Mouse (Mus musculus) kidney, postnatal 36 days (tissue): ENCODE data around the gene Parn.
A peak's percentile ranks its signal among the peaks of the same experiment; 100 is the strongest.

Experiments
- DNase-seq, 2 experiments: peaks; one replicate each; pipeline ENCODE4 v3.0.0; 2021 to 2022; ENCODE audit warnings: mixed read lengths in 2 of 2

The Parn gene

DNA sequence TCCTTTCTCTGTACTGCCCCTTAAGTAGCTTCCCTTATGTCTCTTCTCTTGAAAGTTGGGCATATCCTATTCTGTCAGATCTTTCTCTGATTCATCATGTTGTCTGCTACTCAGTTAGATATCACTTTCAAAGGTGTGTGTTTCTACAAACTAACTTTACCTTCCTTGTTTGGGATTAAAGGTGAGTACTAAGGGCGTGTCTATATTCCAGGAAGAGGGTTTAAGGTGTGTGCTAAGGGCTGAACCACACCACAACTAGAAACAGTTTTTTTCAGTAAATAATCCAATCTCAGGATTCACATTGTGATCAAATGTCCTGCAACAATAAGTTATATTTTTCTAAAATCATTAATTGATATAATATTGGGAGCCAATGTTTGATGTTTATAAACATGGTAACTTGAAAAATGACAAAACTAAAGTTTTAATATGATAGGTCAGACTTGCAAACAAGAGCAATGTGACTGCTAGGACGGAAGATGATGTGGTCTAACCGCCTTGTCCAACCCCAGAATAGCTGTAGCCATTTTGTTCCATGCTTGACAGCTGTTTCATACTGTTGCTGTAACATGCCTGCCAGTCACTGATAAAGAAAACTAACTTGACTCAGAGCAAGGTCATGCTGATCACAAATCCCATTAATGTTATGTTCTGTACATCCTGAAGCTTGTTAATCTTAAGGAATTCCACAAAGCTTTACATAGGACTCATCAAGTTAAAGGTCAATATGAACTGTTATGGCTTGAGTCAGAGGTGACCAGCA, 46.0 kb downstream of the Parn start:
- no peak for DNase-seq

DNA sequence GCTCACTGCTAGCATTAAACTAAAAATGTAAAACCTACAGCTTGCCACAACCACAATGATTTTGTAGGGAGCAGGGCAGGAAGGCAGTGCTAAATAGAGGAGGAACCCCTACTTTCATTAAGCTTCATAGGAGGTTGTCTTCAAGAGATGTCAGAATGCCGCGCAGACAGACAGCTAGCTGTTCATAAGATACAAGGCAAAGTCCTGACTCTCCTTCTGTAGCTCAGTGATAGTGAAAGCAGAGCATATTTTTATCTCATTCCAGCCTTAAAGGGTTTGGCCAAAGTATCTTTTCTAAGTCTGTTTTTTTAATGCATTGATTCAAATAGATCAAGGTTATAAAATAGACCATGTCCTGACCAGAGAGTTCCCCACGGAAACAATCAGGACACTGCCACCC, 47.8 kb downstream of the Parn start:
- DNase-seq: no peak

DNA sequence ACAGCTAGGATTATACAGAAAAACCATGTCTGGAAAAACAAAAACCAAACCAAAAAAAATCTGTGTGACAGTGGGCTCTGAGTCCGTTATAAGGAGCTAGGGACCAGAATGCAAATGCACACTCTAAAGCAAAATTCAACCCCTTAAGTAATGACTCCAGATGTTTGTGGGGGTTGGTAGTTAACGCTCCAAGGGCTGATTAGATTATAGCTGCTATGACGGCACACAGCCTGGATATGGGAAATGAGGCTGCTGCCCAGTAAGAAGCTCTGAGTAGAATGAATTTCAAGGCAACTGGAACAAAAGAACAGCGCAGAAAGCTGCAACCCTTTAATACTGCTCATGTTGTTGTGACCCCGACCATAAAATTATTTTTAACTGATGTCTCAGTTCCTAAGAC, 52.7 kb downstream of the Parn start:
- no peak for DNase-seq

DNA sequence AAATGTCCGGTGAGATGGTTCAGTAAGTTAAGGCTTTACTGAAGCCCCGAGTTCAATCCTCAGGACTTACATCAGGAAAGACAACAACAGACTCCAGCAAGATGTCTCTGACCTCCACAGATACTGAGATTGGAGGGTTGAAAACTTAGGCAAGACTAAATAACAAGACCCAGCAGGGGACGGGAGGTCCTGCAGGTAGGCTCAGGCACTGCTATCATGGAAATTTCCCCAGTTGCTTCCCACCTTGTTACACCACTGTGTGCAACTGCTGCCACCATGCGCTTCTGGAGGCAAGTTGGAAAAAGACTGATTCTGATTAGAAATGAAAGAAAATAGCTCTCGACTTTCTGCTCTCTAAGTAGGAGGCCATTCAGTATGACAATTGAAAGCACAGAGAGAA, 55.4 kb downstream of the Parn start:
- no peak for DNase-seq

DNA sequence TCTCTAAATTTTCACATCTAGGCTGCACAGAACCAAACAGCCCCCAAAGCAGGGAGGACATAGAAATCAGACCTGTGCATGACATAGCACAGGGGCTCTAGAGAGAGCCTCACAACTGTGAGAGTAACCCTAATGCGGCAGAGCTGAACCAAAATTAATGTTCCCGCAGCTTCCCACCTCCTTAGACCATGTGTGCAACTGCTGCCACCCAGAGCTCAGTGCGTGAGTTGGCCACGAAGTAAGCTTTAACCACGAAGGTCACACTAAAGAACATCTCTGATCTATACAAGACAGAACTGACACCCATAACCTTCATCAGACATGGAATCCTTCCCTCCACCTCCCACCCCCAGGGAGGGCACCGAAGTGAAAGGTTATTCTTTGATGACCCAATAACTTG, 55.9 kb downstream of the Parn start:
- peak in 1 of 2 experiments; percentile 8 for DNase-seq

DNA sequence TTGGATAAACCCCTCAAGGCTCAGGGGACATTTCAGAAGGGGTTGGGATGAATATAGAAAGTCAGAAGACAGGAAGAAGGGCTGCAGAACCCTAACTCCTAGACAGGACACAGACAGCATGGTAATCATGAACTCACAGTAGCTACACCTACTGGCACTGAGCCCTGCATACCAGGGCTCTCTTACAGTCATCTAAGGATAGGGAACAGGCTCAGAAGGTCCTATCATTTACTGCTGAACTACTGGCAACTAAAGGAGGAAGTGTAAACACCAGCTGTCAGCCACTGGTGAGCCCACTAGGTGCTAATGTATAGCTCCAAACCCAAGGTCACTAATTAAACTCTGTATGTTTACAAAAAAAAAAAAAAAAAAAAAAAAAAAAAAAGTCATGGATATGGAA, 56.6 kb downstream of the Parn start:
- DNase-seq: peak; percentile 50 to 63

DNA sequence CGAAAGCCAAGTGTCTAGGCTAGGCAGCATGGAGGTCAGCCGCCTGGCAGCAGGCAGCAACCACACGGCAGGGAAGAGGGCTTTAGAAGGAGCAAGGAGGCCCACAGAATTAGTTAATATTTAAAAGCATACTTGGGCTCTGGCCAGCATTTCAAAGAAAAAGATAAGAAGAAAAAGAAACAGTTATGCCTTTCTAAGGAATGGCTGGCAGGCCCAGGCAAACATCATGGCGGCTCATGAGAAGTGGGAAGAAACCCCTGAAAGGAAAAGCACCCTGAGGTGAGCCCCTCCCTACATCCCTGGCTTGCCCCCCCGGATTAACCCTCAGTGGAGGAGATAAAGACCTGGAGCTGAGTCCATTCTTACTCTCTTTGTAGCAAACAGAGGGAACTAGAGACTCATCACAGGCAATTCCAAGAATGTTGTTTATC, 57.0 kb downstream of the Parn start:
- DNase-seq: peak; percentile 41 to 66

DNA sequence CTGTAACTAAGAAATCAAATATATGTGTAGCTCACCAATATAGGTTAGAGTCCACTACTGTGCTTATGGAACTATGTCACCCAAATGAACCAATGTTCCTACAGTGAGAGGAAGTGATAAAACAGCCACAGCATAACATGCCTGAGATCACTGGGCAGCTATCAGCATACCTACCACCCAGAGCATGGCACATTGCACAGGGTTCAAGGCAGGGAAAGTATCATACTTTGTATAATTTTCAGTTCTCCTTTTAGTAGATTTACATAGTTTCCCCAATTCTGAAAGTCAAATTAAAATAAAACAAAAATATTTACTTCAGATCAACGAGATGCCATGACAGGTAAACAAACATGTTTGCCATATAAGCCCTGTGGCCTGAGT, 59.3 kb downstream of the Parn start:
- DNase-seq: no peak

DNA sequence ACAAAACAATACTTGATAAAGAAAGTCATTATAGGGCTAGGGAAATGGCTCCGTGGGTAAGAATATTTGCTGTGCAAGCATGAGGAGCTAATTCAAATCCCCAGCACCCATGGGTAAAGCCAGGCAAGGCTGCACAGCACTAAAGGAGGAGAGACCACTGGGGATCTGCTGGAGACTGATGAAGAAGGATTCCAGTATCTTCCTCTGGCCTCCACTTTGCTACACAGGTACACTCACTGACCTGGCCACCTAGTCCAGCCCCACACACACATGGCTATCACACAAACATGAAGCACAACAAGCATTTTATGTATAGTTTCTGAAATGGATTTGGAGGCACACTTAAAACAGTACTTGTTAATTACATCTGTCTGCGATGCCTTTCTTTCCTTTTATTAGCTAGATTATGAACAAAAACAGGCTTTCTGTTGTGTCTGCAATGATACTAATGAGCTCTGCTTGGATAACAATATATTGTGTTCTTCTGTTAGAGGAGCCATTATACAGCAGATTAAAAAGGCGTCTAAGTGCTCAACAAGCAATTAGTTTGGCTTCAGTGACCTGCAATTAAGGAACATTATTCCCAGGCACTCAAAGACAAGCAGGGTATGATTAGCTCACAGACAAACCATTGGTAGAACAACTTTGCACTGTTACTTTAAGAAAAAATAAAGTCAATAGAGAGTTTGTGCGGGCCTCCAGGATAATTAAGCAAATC, 59.8 kb downstream of the Parn start:
- no peak for DNase-seq

DNA sequence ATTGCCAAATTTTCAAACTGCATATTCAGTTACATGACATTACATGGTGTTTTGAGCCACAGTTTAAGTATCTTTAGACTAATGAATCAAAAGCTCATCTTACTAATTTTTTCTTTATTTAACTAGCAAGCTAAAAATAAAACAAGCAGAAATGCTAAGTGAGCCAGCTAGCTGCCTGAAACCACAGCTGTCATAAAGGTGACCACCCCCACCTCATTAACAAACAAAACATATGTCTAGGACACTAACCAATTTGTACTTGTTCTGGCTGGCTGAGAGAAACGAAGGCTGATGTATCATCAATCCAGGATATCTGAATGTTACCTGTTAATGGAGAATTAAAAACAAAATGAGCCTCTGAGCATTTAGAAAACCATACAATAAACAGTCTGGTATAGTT, 65.2 kb downstream of the Parn start:
- no peak for DNase-seq

DNA sequence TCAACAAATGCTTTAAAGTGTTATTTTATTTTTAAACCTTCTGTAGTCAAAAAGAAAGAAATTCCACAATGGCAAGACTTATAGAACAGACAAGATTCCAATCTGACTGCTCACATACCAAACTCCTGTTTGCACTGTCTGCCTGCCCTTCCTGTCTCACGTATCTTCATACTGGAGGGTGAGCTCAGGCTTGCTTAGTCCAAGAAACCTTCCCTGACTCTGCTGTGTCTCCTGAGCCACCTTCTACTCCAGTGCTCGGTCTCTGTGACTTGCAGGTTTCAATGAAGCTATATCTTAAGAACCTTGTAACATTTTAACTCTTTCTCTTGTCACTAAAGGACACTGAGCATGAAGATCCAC, 78.9 kb downstream of the Parn start:
- DNase-seq: no peak

DNA sequence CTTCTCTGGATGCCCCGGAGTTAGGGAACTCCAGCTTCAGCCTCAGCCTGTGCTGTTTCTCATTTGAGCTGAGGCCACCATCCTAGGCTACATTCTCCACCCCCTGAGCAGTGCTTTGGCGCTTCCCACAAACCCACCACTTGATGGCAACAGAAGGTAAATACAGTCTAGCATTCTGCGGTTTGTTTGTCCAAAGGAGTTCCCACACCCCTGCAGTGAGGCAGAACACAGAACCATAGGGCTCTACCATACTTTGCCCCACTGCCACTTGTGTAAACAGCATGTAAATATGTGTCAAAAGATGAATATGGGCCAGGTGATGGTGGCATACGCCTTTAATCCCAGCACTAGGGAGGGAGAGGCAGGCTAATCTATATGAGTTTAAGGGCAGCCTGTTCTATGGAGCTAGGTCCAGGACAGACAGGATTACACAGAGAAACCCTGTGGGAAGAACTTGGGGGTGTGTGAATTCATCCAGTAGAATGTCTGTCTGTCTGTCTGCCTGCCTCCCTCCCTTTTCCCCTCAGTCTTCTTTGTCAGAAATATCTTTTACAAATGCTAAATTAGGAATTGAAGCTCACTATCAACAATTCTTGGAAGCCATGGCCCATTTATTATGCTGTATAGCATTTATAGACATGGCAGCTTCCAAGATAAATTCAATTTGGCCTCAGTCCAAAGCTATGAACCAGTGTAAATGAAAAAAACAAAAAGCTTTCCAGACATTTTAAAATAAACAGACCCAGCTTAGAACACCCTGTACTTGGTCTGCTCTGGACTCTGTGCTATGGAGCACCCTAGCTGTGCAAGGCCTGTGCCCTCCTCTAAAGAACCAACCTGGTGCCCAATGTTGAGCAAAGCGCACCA, 79.6 kb downstream of the Parn start:
- no peak for DNase-seq

DNA sequence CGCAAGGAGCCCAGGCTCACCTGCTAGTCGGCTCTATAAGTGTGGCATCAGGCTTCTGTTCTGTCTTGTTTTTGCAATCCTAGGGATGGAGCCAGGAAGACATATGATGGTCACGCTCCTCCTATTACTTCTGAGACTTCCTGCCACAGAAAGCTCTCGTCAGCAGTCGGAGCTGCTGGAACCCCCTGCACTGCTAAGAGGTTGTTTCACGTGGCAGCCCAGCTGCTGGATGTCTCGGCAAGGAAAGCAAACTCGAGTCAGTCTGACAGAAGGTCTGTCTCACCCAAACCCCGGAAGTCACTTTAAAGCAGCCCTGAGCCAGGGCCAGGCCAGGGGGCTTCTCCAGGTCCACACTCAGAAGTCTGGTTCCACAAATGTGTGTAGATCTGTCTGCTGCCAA, 82.7 kb downstream of the Parn start:
- peak; percentile 36 to 40 for DNase-seq

DNA sequence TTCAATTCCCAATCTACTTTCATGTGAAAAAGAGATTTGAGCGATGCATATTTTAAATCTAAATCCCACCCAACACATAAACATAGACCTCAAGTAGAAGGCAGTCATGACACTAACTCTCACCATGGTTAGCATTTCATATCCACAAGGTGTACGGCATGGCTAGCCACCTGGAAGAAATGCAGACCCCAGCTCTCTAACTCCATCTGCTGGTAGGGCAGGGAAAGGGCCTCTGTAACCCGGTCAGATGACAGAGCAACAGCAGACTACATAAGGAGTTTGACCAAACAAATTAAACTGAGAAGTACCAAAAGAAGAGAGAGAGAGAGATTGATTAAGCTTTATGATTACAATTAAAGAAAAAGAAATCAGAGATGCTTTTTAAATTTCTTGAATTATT, 87.2 kb downstream of the Parn start:
- peak; percentile 11 to 56 for DNase-seq

DNA sequence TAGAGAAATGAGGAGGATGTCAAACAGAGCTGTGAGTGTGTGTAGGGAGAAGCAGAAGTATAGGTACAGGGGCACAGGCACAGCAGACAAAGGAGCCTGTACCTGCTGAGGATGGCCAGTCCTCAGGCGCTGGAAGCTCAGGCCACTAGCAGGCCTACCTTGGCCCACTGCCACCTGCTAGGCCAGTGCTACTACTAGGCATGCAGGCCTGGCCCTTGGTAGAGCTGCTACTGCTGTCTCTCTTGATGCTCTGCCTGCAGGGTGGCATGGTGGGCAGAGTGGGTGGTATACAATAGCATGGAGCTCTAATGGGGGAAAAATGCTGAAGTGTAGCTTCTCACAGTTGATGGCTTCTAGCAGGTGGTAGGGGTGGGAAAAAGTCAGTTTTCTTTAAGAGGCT, 88.0 kb downstream of the Parn start:
- peak in 1 of 2 experiments; percentile 31 for DNase-seq

DNA sequence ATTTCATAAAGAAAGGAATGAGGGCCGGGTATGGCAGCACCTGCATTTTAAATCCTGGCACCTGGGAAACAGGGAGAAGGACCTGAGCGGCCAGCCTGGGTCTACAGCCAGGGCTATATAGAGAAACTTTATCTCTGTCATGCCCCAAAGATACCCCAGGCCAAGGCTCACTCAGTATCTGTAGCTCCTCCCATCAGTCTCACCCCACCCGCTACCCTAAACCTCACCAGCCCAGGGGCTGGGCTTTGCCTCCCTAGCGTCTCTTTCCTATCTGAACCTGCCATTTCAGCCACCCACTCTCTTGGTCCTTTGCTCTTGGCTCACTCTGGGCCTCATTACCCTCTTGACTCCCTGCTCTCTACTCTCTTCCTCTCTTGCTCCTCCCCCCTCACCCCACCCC, 92.7 kb downstream of the Parn start:
- no peak for DNase-seq

DNA sequence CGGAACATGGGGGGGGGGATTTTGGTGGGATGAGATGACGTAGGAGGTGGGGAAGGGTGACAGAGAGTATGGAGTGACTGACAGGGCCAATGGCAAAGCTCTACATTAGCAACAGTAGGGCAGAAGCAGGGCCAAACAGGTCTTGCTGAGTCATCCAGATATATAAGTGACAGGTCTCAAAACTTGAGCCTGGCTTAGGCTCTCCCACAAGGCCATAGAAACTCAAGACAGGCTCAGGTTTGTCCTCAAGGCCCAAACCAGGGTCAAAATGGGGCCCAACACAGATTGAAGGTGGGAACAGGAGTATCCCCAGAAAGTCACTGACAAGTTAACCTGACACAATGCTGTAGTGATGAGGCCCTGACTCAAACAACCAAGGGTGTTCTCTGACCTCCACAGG, 99.7 kb downstream of the Parn start:
- no peak for DNase-seq

DNA sequence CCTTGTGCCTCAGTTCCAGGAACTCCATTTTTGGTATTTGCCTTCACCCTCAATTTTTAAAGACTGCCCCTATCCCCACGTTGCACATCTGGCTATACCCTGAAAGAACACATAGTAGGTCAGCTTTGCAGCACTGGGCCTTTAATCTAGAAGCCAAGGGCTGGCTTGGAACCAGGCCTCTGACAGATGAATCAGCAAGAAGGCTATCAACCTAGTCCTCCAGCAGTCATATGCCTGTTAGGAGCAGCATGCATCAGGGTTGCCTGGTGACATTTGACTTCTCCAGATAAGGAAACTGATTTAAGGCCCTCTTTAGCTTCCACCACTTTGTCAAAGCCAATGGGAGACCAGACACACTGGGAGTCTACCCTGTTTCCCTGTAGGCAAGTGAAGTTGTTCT, 100.4 kb downstream of the Parn start:
- no peak for DNase-seq

DNA sequence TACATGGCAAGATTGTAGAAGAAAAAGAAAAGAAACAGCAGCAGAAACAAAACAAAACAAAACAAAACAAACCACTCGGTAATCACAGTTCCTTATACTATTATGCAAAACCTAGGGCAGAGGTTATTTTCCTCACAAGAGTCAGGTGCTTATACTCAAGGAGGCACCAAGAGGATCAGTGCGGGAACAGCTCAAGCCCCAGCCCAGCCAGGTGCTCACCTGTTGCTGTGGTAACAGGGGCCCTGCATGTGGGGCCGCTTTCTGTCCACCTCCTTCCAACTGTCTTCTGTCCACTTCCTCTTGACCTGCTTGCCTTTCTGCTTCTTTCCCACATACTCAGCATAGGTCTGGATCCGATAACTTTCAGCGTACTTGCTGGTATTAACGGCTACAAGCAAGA, 101.6 kb downstream of the Parn start:
- DNase-seq: no peak

DNA sequence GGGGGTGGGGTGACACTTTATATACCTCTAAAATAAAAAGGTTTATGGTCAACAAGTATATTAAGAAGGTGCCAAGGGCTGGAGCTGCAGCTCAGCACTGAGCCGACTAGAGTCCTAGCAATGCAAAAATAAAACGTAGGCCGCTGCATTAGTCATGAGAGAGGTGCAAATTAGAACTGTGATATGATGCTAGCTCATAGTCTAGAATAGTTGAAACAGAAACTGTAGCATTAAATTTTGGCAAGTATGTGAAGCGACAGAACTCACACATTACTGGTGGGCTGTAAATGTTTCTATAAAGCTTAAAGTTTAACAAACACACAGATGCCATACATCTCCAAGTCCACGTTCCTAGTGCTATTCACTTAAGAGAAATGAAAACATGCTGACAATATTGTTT, 102.7 kb downstream of the Parn start:
- no peak for DNase-seq

DNA sequence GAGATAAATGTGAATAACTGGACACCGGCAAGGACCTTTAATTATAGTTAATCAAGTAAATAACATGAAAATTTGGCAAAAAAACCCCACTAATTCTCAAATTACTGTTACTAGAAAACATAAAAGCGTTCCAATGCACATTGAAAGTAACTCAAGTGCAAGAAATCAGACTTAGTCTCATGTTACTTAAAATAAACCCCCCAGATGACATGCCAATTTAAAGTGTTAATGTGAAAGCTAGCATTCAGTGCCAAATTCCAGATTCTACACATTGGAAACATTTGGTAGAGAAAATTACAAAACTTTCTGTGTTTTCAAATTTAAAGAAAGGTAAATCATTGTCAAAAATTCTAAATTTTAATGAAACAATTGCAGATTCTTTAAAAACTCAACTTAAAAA, 110.2 kb downstream of the Parn start:
- DNase-seq: no peak

DNA sequence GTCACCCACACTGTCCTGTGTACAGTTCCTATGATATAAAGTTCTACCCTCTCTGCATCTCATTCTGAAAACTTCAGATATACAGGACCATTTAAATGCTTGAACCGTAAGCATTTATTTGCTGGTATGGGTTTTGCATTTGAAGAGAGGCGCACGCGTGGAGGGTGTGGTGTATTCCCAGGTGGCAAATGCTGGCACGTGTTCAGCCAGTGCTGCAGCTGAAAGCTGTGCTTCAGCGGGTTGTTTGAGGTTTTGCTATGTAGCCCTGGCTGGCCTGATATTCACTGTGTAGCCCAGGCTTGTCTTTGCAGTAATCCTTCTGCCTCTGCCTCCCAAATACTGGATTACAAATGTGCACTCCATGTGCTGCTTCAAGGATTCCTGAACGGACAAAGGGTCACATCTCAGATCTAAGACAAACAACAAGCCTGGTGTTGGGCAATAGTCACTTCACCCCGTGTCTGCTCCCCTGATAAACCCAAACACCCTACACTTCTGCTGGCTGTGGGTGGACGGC, 111.0 kb downstream of the Parn start:
- DNase-seq: peak in 1 of 2 experiments; percentile 28

DNA sequence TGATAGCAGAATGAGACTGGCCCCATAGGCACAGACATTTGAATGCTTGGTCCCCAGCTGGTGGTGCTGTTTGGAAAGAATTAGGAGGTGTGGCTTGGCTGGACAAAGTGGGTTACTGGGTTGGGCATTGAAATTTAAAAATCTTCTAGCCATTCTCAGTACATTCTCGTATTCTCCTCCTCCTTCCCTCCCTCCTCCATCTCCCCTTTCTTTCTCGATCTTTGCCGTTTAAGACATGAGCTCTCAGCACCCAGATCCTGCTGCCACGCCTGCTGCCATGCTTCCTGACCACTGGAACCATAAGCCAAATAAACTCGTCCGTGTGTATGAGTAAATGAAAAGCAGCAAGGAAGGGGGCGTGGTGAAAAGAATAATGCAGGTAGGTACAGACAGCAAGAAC, 111.5 kb downstream of the Parn start:
- no peak for DNase-seq

DNA sequence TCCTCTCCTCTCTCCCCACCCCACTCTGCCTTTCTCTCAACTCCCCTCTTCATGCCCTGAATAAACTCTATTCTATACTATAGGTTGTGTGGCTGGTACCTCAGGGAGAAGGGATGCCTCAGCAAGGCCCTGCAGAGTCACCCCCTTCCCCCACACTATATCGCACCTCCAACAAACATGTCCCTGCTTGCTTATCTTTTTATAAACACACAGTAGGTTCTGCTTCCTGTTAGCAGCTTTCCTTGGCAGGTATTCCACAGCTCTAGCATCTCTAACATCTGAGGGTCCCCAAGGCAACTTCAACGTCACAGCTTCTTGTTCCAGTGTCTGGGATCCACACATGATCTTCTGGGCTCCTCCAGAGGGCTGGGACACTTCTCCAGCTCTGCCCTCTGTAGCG, 117.3 kb downstream of the Parn start:
- DNase-seq: no peak
